Mouse (Mus musculus) brain, embryonic 14.5 days (tissue): ENCODE measurements around the gene Flt4.

Experiments
- CTCF ChIP-seq: fragments of 200-500 bp; IDR thresholded peaks from 2 replicates; pipeline ENCODE4 v1.5.1; 2012; ENCODE audit warnings: inconsistent platforms, mild to moderate bottlenecking, moderate library complexity, borderline replicate concordance; ENCODE audit not compliant: insufficient read depth, insufficient read length; ENCODE audit errors: extremely low read depth
- POLR2A ChIP-seq: fragments of 200-500 bp; IDR thresholded peaks from 2 replicates; pipeline ENCODE4 v1.6.1; 2012; ENCODE audit warnings: mild to moderate bottlenecking, inconsistent platforms, borderline replicate concordance; ENCODE audit not compliant: poor library complexity, insufficient read depth, insufficient read length, severe bottlenecking; ENCODE audit errors: extremely low read depth

DNA sequence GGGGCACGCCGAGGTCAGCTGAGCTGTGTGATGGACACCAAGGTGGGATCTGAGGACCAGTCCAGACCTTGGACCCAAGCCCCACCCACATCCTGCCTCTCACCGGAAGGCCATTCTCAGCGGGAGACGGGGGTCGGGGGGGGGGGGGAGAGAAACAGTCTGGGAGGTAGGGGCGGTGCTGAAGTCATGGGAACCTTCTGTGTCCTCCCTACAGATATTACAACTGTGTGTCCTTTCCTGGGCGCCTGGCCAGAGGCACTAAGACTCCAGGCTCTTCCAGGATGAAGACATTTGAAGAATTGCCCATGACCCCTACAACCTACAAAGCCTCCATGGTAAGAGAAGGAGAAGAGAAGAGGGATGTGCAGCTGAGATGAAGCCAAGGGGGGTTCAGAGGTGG lies 36.6 kb downstream of the Flt4 start:
- TF ChIP-seq POLR2A (no peak), CTCF (no peak)
